In the genomic region with DNA sequence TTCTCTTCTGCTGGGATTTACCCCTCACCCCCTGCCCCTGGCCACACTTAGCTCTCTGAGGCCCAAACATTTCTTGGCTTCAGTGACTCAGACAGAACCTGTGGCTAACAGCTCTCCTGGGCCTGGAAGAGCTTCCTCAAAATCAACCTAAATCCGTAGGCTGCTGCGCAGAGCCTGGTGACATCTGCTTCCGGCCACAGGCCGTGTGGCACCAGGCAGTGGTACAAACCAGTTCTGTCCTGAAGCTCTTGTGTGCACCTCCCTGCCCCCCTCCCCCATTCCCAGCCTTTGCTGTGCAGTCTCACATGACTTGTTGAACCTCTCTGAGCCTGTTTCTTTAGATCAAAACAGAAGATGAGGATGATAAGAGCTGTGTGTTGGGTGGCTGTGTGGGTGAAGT, we compare ENCODE assay signal across 9 mouse cellular contexts. TPM values are rescaled to one million over a fixed set of nuclear protein-coding genes. Genes with fewer than 3 reads are reported as not detected.
DNase-seq lines count a peak whose midpoint lies in the region; ATAC-seq lines count a peak whose summit lies in the region.
"Had no signal": no experiment of that assay in that cellular context is flagged by ENCODE, and none has a peak within 500 bp of the region (broad histone marks: within the 10 kb centered on the region; RNA-seq: fewer than 3 reads in every experiment).

No protein-coding gene starts in this region.

- no peaks in the 10 kb centered on the region for H3K9me3 ChIP-seq in midbrain, embryonic 11.5 days (ENCODE audit: control insufficient read depth, low read length)
- H3K9me3 ChIP-seq in midbrain, embryonic 13.5 days: no peaks in the 10 kb centered on the region
- H3K9me3 ChIP-seq in forebrain, embryonic 12.5 days: no peaks in the 10 kb centered on the region

- H3K4me3 ChIP-seq in midbrain, embryonic 11.5 days (ENCODE audit: low read depth, low read length): no peak overlapping the region
- no peak overlapping the region for H3K4me3 ChIP-seq in midbrain, embryonic 13.5 days (replicated peaks)
- H3K4me3 ChIP-seq in forebrain, embryonic 12.5 days (replicated peaks): no peak overlapping the region

- no peaks in the 10 kb centered on the region for H3K27me3 ChIP-seq in midbrain, embryonic 11.5 days (ENCODE audit: control insufficient read depth, insufficient read depth, low read length)
- no peaks in the 10 kb centered on the region for H3K27me3 ChIP-seq in midbrain, embryonic 13.5 days
- H3K27me3 ChIP-seq in forebrain, embryonic 12.5 days: no peaks in the 10 kb centered on the region

- ATAC-seq in midbrain, embryonic 11.5 days (ENCODE audit: low FRiP score): no peak
- no peak for ATAC-seq in midbrain, embryonic 13.5 days
- ATAC-seq in common myeloid progenitor, adult 5-6 weeks (replicated peaks; ENCODE audit: low read depth, poor library complexity, severe bottlenecking): peak; percentile 70
- no peak for ATAC-seq in forebrain, embryonic 12.5 days (ENCODE audit: low FRiP score)

- WGBS in midbrain, embryonic 11.5 days: 87% methylated on average over 4 of the region's 4 CpGs
- WGBS in midbrain, embryonic 13.5 days: 89% methylated on average over 4 of the region's 4 CpGs
- WGBS in forebrain, embryonic 12.5 days: 86% methylated on average over 4 of the region's 4 CpGs

- peak; percentile 77 for DNase-seq in midbrain, embryonic 11.5 days (ENCODE audit: low spot score, missing footprints)
- DNase-seq in monocyte, adult 2 months (ENCODE audit: low read depth in 1 of 2, low spot score in 2 of 2): peak; percentile 61 to 75
- no peak for DNase-seq in cerebellum, adult 9-11 months
- DNase-seq in embryo, embryonic 10.5 days (ENCODE audit: low spot score): no peak
- DNase-seq: embryo, embryonic 11 days had no signal

- no peak overlapping the region for H3K27ac ChIP-seq in midbrain, embryonic 11.5 days (ENCODE audit: low read depth, low read length)
- no peak overlapping the region for H3K27ac ChIP-seq in midbrain, embryonic 13.5 days
- H3K27ac ChIP-seq in forebrain, embryonic 12.5 days: no peak overlapping the region

- H3K9ac ChIP-seq in midbrain, embryonic 11.5 days (ENCODE audit: low read length): no peak overlapping the region
- H3K9ac ChIP-seq in midbrain, embryonic 13.5 days (replicated peaks): no peak overlapping the region
- no peak overlapping the region for H3K9ac ChIP-seq in forebrain, embryonic 12.5 days

- no peak overlapping the region for H3K4me2 ChIP-seq in midbrain, embryonic 11.5 days
- no peak overlapping the region for H3K4me2 ChIP-seq in midbrain, embryonic 13.5 days (replicated peaks)
- H3K4me2 ChIP-seq in forebrain, embryonic 12.5 days: no peak overlapping the region

- H3K4me1 ChIP-seq in midbrain, embryonic 11.5 days (ENCODE audit: control insufficient read depth, insufficient read depth, low read length): no peaks in the 10 kb centered on the region; the same call in 1 of the 2 replicates
- 0 out of 2 replicates have a peak, but pooled peaks cover 5% of the 10 kb centered on the region for H3K4me1 ChIP-seq in midbrain, embryonic 13.5 days (replicated peaks)
- H3K4me1 ChIP-seq in forebrain, embryonic 12.5 days: peaks cover 14% of the 10 kb centered on the region

- no peaks in the 10 kb centered on the region for H3K36me3 ChIP-seq in midbrain, embryonic 11.5 days (ENCODE audit: control insufficient read depth, insufficient read depth, low read length)
- no peaks in the 10 kb centered on the region for H3K36me3 ChIP-seq in midbrain, embryonic 13.5 days
- no peaks in the 10 kb centered on the region for H3K36me3 ChIP-seq in forebrain, embryonic 12.5 days (replicated peaks)

RNA-seq across cellular contexts. Expression of a gene that starts 1.1 kb away (rescaled TPM):
- polyA plus RNA-seq in midbrain, embryonic 11.5 days (2014; fragmentation: Nextera tagmentation; extraction: Ambion mirVana): 22.0 and 27.3 TPM in 2 replicates
- 21.8 and 23.7 TPM in 2 replicates for polyA plus RNA-seq in midbrain, embryonic 13.5 days (2015; fragmentation: Nextera tagmentation; extraction: Ambion mirVana)
- total RNA-seq in common myeloid progenitor, adult 5-6 weeks (2017): 106 and 110 TPM in 2 replicates
- polyA plus RNA-seq in forebrain, embryonic 12.5 days (2016; fragmentation: Nextera tagmentation; extraction: Ambion mirVana): 16.8 and 17.0 TPM in 2 replicates

RNA-seq across cellular contexts. Expression of a gene that starts 30.2 kb away (rescaled TPM):
- polyA plus RNA-seq in midbrain, embryonic 11.5 days (2014; fragmentation: Nextera tagmentation; extraction: Ambion mirVana): not detected in 2 replicates
- 0.13 TPM in 1 of 2 replicates, not detected in the other for polyA plus RNA-seq in midbrain, embryonic 13.5 days (2015; fragmentation: Nextera tagmentation; extraction: Ambion mirVana)
- total RNA-seq in common myeloid progenitor, adult 5-6 weeks (2017): not detected in 2 replicates
- polyA plus RNA-seq in forebrain, embryonic 12.5 days (2016; fragmentation: Nextera tagmentation; extraction: Ambion mirVana): 0.22 and 0.26 TPM in 2 replicates
- total RNA-seq: heart, postnatal 36 days had no signal

Comparison
In these comparisons a context has a peak if more than half of its experiments do, and no peak if none do; other contexts are left out.
1. DNase-seq: peak in midbrain, embryonic 11.5 days (single experiment) and monocyte, adult 2 months (2 of 2); none in cerebellum, adult 9-11 months (single experiment) and embryo, embryonic 10.5 days (single experiment).